ENCODE assay signal across 9 mouse cellular contexts in the genomic region with DNA sequence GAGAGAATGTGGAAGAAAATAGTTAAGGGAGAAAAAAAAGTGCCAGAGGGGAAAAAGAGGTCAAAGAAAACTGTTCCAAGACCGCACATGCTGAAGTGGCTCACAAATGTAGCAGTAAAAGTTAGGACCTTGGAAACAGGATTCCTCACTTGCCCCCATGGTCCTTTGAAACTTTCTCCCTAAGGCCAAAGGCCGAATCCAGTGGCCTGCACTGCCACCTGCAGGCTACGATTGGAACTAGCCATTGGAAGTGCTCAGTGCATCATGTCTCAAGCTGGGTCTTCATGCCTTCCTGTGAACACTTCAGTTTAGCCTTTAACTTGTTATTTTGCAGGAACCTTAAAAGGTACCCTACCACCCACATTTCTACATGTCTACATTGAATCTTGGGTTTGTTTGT. TPM values are rescaled to one million over a fixed set of nuclear protein-coding genes. Genes with fewer than 3 reads are reported as not detected.
DNase-seq lines count a peak whose midpoint lies in the region; ATAC-seq and TF ChIP-seq lines count a peak whose summit lies in the region.
"Had no signal": no experiment of that assay in that cellular context is flagged by ENCODE, and none has a peak within 500 bp of the region (broad histone marks: within the 10 kb centered on the region; RNA-seq: fewer than 3 reads in every experiment).

No protein-coding gene starts in this region.

- TF ChIP-seq POLR2A in spleen, adult 2 months (IDR thresholded peaks at IDR 0.05; ENCODE audit: low read depth, low read length): no peak

- WGBS in spleen, adult 2 months: 17% methylated on average over 3 of the region's 3 CpGs

- no peak overlapping the region for H3K9ac ChIP-seq in ES-E14 (ENCODE audit: insufficient read depth, low read depth, low read length, poor library complexity, severe bottlenecking)
- H3K9ac ChIP-seq: lung, embryonic 15.5 days had no signal

- H3K4me1 ChIP-seq in ES-E14 (ENCODE audit: control insufficient read depth in 2 of 2, insufficient read depth in 2 of 2, low read length in 2 of 2, poor library complexity in 1 of 2): peaks cover 1 to 2% of the 10 kb centered on the region in 2 experiments; a peak in 1 of 4 replicates
- H3K4me1 ChIP-seq in spleen, adult 2 months (ENCODE audit: control insufficient read depth, insufficient read depth, insufficient read length): no peaks in the 10 kb centered on the region
- H3K4me1 ChIP-seq: lung, embryonic 15.5 days had no signal

- H3K27ac ChIP-seq in ES-E14 (ENCODE audit: insufficient read depth, low read depth, low read length, poor library complexity, severe bottlenecking): no peak overlapping the region
- H3K27ac ChIP-seq in spleen, adult 2 months (ENCODE audit: insufficient read depth, low read length): no peak overlapping the region
- H3K27ac ChIP-seq: lung, embryonic 15.5 days had no signal

- no peak overlapping the region for H3K4me3 ChIP-seq in ES-E14 (ENCODE audit: insufficient read depth in 1 of 2, low read depth in 1 of 2, low read length in 2 of 2, poor library complexity in 1 of 2, severe bottlenecking in 1 of 2)
- no peak overlapping the region for H3K4me3 ChIP-seq in spleen, adult 2 months (ENCODE audit: extremely low read depth, insufficient read depth, insufficient read length)
- H3K4me3 ChIP-seq: lung, embryonic 15.5 days had no signal

- TF ChIP-seq CTCF in spleen, adult 2 months (IDR thresholded peaks at IDR 0.05; ENCODE audit: extremely low read depth, insufficient read depth, insufficient read length, insufficient replicate concordance): peak; percentile 90; the same call in 1 of the 2 replicates

- intact Hi-C loops in gastrocnemius, postnatal 14 days (cut with DNase I; ENCODE audit: low total_unique reads): loop anchor here (5.0 kb wide), 1 partner anchor 120 kb away; no protein-coding TSS in a partner anchor

- peak; percentile 15 for DNase-seq in cerebellum, adult 11 months
- DNase-seq in ES-E14 (ENCODE audit: low read depth, low spot score): peak; percentile 70
- peak; percentile 11 for DNase-seq in cerebellum, adult 9-10 months
- DNase-seq in gastrocnemius, postnatal 14 days: peak; percentile 62
- DNase-seq in layer of hippocampus, postnatal 10 days (ENCODE audit: low spot score in 2 of 2): peak; percentile 71 to 75
- DNase-seq in spleen, adult 2 months (ENCODE audit: low read depth in 1 of 2, low spot score in 2 of 2): peak in 1 of 2 experiments; percentile 71

- no peaks in the 10 kb centered on the region for H3K27me3 ChIP-seq in spleen, adult 2 months (ENCODE audit: control insufficient read depth, insufficient read depth, low read length)
- H3K27me3 ChIP-seq: lung, embryonic 15.5 days had no signal

- ATAC-seq in cerebellum, adult (ENCODE audit: insufficient number of reproducible peaks, low FRiP score, low TSS enrichment): no peak
- peak; percentile 94 for ATAC-seq in megakaryocyte, adult 5-6 weeks (ENCODE audit: poor library complexity, severe bottlenecking)

- in situ Hi-C loops in ES-E14 (cut with MboI; ENCODE audit: low sequenced_read_pairs in 2 of 2, unreplicated experiment in 2 of 2): no loop called here

- no peaks in the 10 kb centered on the region for H3K9me3 ChIP-seq in ES-E14 (ENCODE audit: control insufficient read depth, insufficient read depth, low read depth, low read length)
- H3K9me3 ChIP-seq: lung, embryonic 15.5 days had no signal

- no peaks in the 10 kb centered on the region for H3K36me3 ChIP-seq in ES-E14 (ENCODE audit: control insufficient read depth, insufficient read depth, low read length, poor library complexity, severe bottlenecking)
- no peaks in the 10 kb centered on the region for H3K36me3 ChIP-seq in spleen, adult 2 months (ENCODE audit: control insufficient read depth, insufficient read depth, low read length)
- H3K36me3 ChIP-seq: lung, embryonic 15.5 days had no signal

TF ChIP-seq in ES-E14, 5 proteins besides CTCF, POLR2A, EP300 and RAD21:
- TF ChIP-seq MAFK (IDR thresholded peaks at IDR 0.05; ENCODE audit: insufficient read depth, low read depth, low read length) (no peak), ZC3H11A (IDR thresholded peaks at IDR 0.05; ENCODE audit: borderline replicate concordance, low read depth, low read length) (peak; percentile 90)

RNA-seq across cellular contexts. Expression of gene Mctp2, which starts 56.3 kb away (rescaled TPM):
- total RNA-seq in ES-E14 (2012; rRNA removed): 6.2 and 9.0 TPM in 2 replicates
- total RNA-seq in gastrocnemius, postnatal 14 days (2021): under 1 TPM; 0.10 to 0.55 TPM
- total RNA-seq in layer of hippocampus, postnatal 10 days (2021): 1 to 10 TPM; 1.4 to 2.0 TPM
- 9.5 and 10.7 TPM in 2 replicates for total RNA-seq in megakaryocyte, adult 5-6 weeks (2015)
- total RNA-seq in megakaryocyte, adult 5-6 weeks (2017): 7.0 and 8.5 TPM in 2 replicates
- 3.4 and 4.4 TPM in 2 replicates for polyA plus RNA-seq in spleen, adult 2 months (2012; rRNA removed)
